Mouse (Mus musculus) neural tube, embryonic 13.5 days (tissue): ENCODE measurements around the gene Trit1. TPM values are rescaled to one million over a fixed set of nuclear protein-coding genes. Genes with fewer than 3 reads are reported as not detected.

Experiments
- ATAC-seq: fragments of 200-750 bp; cut with Nextera tagmentation; 2 replicates; pipeline ENCODE4 v1.8.0; 2017; ENCODE audit warnings: low read depth, mild to moderate bottlenecking, moderate TSS enrichment, moderate library complexity
- H3K27ac ChIP-seq: fragments of 300-500 bp; sonication (generic); replicated peaks from 2 replicates; pipeline ENCODE4 v1.5.1; 2015; ENCODE audit warnings: moderate library complexity, mild to moderate bottlenecking, inconsistent platforms
- H3K27me3 ChIP-seq: fragments of 300-500 bp; sonication (generic); 2 replicates; pipeline ENCODE4 v1.6.1; 2015; ENCODE audit warnings: mild to moderate bottlenecking, inconsistent platforms
- H3K36me3 ChIP-seq: fragments of 300-500 bp; sonication (generic); 2 replicates; pipeline ENCODE4 v1.6.1; 2015; ENCODE audit warnings: mild to moderate bottlenecking, inconsistent platforms
- H3K4me1 ChIP-seq: fragments of 300-500 bp; sonication (generic); replicated peaks from 2 replicates; pipeline ENCODE4 v1.6.1; 2015; ENCODE audit warnings: inconsistent platforms
- H3K4me2 ChIP-seq: fragments of 300-500 bp; sonication (generic); 2 replicates; pipeline ENCODE4 v1.6.1; 2015; ENCODE audit warnings: inconsistent platforms, mild to moderate bottlenecking, moderate library complexity
- H3K4me3 ChIP-seq: fragments of 300-500 bp; sonication (generic); 2 replicates; pipeline ENCODE4 v1.5.1; 2015; ENCODE audit warnings: mild to moderate bottlenecking, inconsistent platforms
- H3K9ac ChIP-seq: fragments of 300-500 bp; sonication (generic); 2 replicates; pipeline ENCODE4 v1.6.1; 2015; ENCODE audit warnings: moderate library complexity, mild to moderate bottlenecking, inconsistent platforms
- H3K9me3 ChIP-seq: fragments of 300-500 bp; sonication (generic); 2 replicates; pipeline ENCODE4 v1.6.1; 2016; ENCODE audit warnings: inconsistent platforms
- WGBS: fragments of 180-500 bp; shearing (Covaris S2); methylation state at CpG from one replicate; pipeline ENCODE4 v1.1.7; 2015; 5-methylcytosine and 5-hydroxymethylcytosine counted together
- polyA plus RNA-seq: library from polyadenylated mRNA; unstranded; fragments of >200 nt; fragmentation: Nextera tagmentation; extraction: Ambion mirVana; gene quantifications from 2 replicates; pipeline ENCODE4 v1.2.1, GENCODE M21; 2015

Gene Trit1
- polyA plus RNA-seq, 1 experiment from 2014 or later: 23.0 TPM

DNA sequence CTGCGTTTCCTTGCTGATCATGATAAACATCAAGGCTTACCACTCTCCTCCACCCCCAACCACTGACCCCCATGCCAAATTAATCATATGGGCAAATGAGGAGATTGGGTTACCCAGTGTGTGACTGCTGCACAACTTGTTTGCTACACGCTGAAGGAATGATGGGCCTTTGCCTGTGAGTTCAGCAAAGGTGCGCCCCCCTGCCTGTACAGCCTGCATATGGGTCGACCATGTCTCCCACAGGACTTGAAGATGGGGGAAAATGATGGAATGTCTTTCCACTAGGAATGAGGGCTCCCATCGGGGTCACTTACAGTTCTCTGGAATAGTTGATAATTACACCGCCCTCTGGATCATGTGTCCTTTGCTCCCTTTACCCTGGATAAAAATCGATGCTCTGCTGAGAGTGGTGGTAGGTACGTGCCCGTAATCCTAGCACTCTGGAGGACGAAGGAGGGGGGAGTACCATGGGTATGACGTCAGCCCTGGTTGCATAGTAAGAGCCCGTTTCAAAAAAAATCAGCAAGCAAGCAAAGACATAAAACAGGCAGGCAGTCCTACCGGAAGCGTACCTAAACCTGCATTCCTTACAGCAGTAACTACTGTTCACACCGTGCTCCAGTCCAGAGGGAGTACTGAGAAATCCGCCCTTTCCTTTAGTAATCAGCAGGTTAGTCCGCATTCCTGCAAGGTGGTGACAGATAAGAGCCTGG is 76.8 kb downstream of the Trit1 start:
- Histone ChIP-seq H3K9ac (no peak overlapping the region), H3K4me2 (0 out of 2 replicates have a peak overlapping the region, but pooled peaks have one; percentile 5), H3K36me3 (no peaks in the 10 kb centered on the region), H3K4me3 (no peak overlapping the region), H3K27me3 (no peaks in the 10 kb centered on the region; the same call in 1 of the 2 replicates), H3K27ac (no peak overlapping the region), H3K9me3 (no peaks in the 10 kb centered on the region), H3K4me1 (no peaks in the 10 kb centered on the region)
- 0 out of 2 replicates have a peak, but pooled peaks have one; percentile 27 for ATAC-seq
- WGBS: 65% methylated on average over 17 of the region's 17 CpGs

DNA sequence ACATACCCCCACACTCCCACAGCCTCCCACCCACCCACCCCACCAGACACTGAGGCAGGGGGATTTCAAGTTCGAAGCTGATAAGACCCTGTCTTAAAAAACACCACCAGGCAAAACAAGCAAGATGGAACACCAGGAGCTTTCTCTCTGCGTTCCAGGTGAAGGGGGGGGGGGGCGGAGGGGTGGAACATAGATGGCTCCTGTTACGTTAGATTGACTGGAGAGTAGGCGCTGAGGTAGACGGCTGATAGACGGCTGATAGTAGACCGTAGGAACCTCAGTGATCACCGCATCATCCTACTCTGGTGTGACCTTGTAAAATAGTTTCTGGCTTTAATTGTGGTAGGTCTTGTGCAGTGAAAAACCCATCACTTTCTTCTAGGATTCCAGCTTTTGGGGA is 77.5 kb downstream of the Trit1 start:
- no peak overlapping the region for H3K4me2 ChIP-seq
- WGBS: 74% methylated on average over 9 of the region's 9 CpGs

More for the DNA sequence above, 77.5 kb downstream of the Trit1 start:
- no peak overlapping the region for H3K27ac ChIP-seq
- H3K27me3 ChIP-seq: no peaks in the 10 kb centered on the region; the same call in 1 of the 2 replicates
- no peak overlapping the region for H3K4me3 ChIP-seq
- H3K36me3 ChIP-seq: no peaks in the 10 kb centered on the region
- H3K9ac ChIP-seq: no peak overlapping the region
- H3K4me1 ChIP-seq: no peaks in the 10 kb centered on the region
- ATAC-seq: no peak
- H3K9me3 ChIP-seq: no peaks in the 10 kb centered on the region

Other genes with a start within 250 kb of the Trit1 start
- 84.0 and 87.9 TPM in 2 replicates for gene Ppt1, start 180.4 kb upstream of the Trit1 start, polyA plus RNA-seq
- 69.2 and 75.5 TPM in 2 replicates for gene Cap1, start 130.5 kb upstream of the Trit1 start, polyA plus RNA-seq
- 30.2 and 30.3 TPM in 2 replicates for gene Mfsd2a, start 55.4 kb upstream of the Trit1 start, polyA plus RNA-seq
- gene Mycl, start 20.9 kb upstream of the Trit1 start, polyA plus RNA-seq: 59.6 and 61.3 TPM in 2 replicates
- 0.14 and 0.18 TPM in 2 replicates for gene Bmp8b, start 88.6 kb downstream of the Trit1 start, polyA plus RNA-seq
- gene Oxct2b, start 99.7 kb downstream of the Trit1 start, polyA plus RNA-seq: 0.45 TPM in 1 of 2 replicates, not detected in the other
- 61.8 and 62.7 TPM in 2 replicates for gene Ppie, start 123.4 kb downstream of the Trit1 start, polyA plus RNA-seq
- 10.4 and 11.2 TPM in 2 replicates for gene Hpcal4, start 166.6 kb downstream of the Trit1 start, polyA plus RNA-seq
- gene Nt5c1a, start 184.9 kb downstream of the Trit1 start, polyA plus RNA-seq: not detected in 2 replicates
- 13.6 and 13.9 TPM in 2 replicates for gene Heyl, start 217.0 kb downstream of the Trit1 start, polyA plus RNA-seq
- gene Pabpc4, start 245.8 kb downstream of the Trit1 start, polyA plus RNA-seq: 24.2 and 25.0 TPM in 2 replicates